Mouse (Mus musculus) hindbrain, embryonic 15.5 days (tissue): ENCODE measurements around the gene Pxmp2. TPM values are rescaled to one million over a fixed set of nuclear protein-coding genes. Genes with fewer than 3 reads are reported as not detected.

ENCODE experiments used
- ATAC-seq: fragments of 200-750 bp; cut with Nextera tagmentation; 2 replicates; pipeline ENCODE4 v1.8.0; 2017; ENCODE audit warnings: low read depth, moderate number of reproducible peaks, moderate TSS enrichment; ENCODE audit not compliant: low FRiP score
- H3K27ac ChIP-seq: fragments of 300-500 bp; sonication (generic); replicated peaks from 2 replicates; pipeline ENCODE4 v1.5.1; 2015; ENCODE audit warnings: mild to moderate bottlenecking, inconsistent platforms
- H3K27me3 ChIP-seq: fragments of 300-500 bp; sonication (generic); 2 replicates; pipeline ENCODE4 v1.6.1; 2015; ENCODE audit warnings: control low read depth, inconsistent platforms
- H3K36me3 ChIP-seq: fragments of 300-500 bp; sonication (generic); 2 replicates; pipeline ENCODE4 v1.6.1; 2015; ENCODE audit warnings: control low read depth, inconsistent platforms
- H3K4me1 ChIP-seq: fragments of 300-500 bp; sonication (generic); replicated peaks from 2 replicates; pipeline ENCODE4 v1.6.1; 2015; ENCODE audit warnings: control low read depth, inconsistent platforms
- H3K4me2 ChIP-seq: fragments of 300-500 bp; sonication (generic); 2 replicates; pipeline ENCODE4 v1.6.1; 2015; ENCODE audit warnings: moderate library complexity, mild to moderate bottlenecking, inconsistent platforms
- H3K4me3 ChIP-seq: fragments of 300-500 bp; sonication (generic); 2 replicates; pipeline ENCODE4 v1.5.1; 2015; ENCODE audit warnings: mild to moderate bottlenecking, inconsistent platforms
- H3K9ac ChIP-seq: fragments of 300-500 bp; sonication (generic); 2 replicates; pipeline ENCODE4 v1.6.1; 2015; ENCODE audit warnings: inconsistent platforms
- H3K9me3 ChIP-seq: fragments of 300-500 bp; sonication (generic); 2 replicates; pipeline ENCODE4 v1.6.1; 2016; ENCODE audit warnings: control low read depth, inconsistent platforms
- WGBS: fragments of 180-500 bp; shearing (Covaris S2); methylation state at CpG from one replicate; pipeline ENCODE4 v1.1.7; 2015; 5-methylcytosine and 5-hydroxymethylcytosine counted together
- polyA plus RNA-seq: library from polyadenylated mRNA; unstranded; fragments of >200 nt; fragmentation: Nextera tagmentation; extraction: Ambion mirVana; gene quantifications from 2 replicates; pipeline ENCODE4 v1.2.1, GENCODE M21; 2015

Pxmp2 gene
- polyA plus RNA-seq, 1 experiment from 2014 or later = 11.9 TPM

DNA sequence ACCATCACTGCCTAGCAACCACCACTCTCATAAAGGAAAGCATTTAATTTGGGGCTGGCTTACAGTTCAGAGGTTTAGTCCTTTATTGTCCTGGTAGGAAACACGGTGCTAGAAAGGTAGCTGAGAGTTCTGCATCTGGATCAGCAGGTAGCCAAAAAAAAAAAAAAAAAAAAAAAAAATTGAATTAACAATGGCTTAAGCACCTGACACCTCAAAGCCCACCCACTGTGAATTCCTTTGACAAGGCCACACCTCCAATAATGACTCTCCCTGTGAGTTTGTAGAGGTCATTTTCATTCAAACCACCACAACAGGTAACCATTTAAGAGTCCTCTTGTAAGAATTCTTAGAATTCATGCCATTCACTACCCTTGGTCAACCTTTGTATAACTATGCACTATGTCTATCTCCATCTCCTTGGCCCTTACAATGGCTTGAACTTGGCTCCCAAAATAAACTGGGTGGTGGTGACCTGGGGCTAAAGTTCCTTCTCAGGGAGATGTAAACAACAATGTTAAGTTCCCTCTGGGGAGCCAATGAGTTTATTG lies 58.6 kb downstream of the Pxmp2 start:
- Histone ChIP-seq H3K27ac (no peak overlapping the region), H3K9me3 (no peaks in the 10 kb centered on the region), H3K36me3 (peaks cover 38% of the 10 kb centered on the region), H3K4me3 (no peak overlapping the region), H3K27me3 (no peaks in the 10 kb centered on the region), H3K4me1 (peaks cover 17% of the 10 kb centered on the region), H3K4me2 (no peak overlapping the region), H3K9ac (no peak overlapping the region)
- no peak for ATAC-seq
- 38% methylated on average over 1 of the region's 1 CpGs for WGBS

GRCm38 (mm10) chr5:110225056-110225455 lies 60.9 kb downstream of the Pxmp2 start:
- H3K4me2 ChIP-seq = no peak overlapping the region
- no peaks in the 10 kb centered on the region for H3K9me3 ChIP-seq
- H3K4me1 ChIP-seq = peaks cover 4% of the 10 kb centered on the region
- no peak overlapping the region for H3K4me3 ChIP-seq
- peaks cover 62% of the 10 kb centered on the region for H3K36me3 ChIP-seq
- H3K9ac ChIP-seq = no peak overlapping the region
- no peak overlapping the region for H3K27ac ChIP-seq
- WGBS = 92% methylated on average over 3 of the region's 3 CpGs
- ATAC-seq = no peak
- no peaks in the 10 kb centered on the region for H3K27me3 ChIP-seq

Other genes starting within 250 kb of the Pxmp2 start
- gene Gm17655, start 213.7 kb downstream of the Pxmp2 start, polyA plus RNA-seq = 4.3 and 6.4 TPM in 2 replicates
- gene Gm35315, start 191.8 kb downstream of the Pxmp2 start, polyA plus RNA-seq = 0.29 and 0.35 TPM in 2 replicates
- 6.0 and 6.1 TPM in 2 replicates for gene Plcxd1, start 186.2 kb downstream of the Pxmp2 start, polyA plus RNA-seq
- 61.1 and 63.6 TPM in 2 replicates for gene Gtpbp6, start 178.0 kb downstream of the Pxmp2 start, polyA plus RNA-seq
- 13.3 and 16.2 TPM in 2 replicates for gene Zfp605, start 176.1 kb downstream of the Pxmp2 start, polyA plus RNA-seq
- 72.9 and 76.5 TPM in 2 replicates for gene Chfr, start 150.3 kb downstream of the Pxmp2 start, polyA plus RNA-seq
- gene Golga3, start 109.5 kb downstream of the Pxmp2 start, polyA plus RNA-seq = 23.2 and 24.8 TPM in 2 replicates
- 20.5 and 24.1 TPM in 2 replicates for gene Ankle2, start 55.2 kb downstream of the Pxmp2 start, polyA plus RNA-seq
- 91.4 and 97.9 TPM in 2 replicates for gene Pgam5, start 16.3 kb downstream of the Pxmp2 start, polyA plus RNA-seq
- 8.3 and 10.1 TPM in 2 replicates for gene Pole, start 120 bp upstream of the Pxmp2 start, polyA plus RNA-seq
- gene P2rx2, start 57.0 kb upstream of the Pxmp2 start, polyA plus RNA-seq = 10.2 and 10.7 TPM in 2 replicates
- gene Lrcol1, start 58.5 kb upstream of the Pxmp2 start, polyA plus RNA-seq = not detected in 2 replicates
- gene Fbrsl1, start 162.3 kb upstream of the Pxmp2 start, polyA plus RNA-seq = 20.8 and 25.1 TPM in 2 replicates